Comparison of ENCODE assay signal across 9 mouse cellular contexts in the genomic region with DNA sequence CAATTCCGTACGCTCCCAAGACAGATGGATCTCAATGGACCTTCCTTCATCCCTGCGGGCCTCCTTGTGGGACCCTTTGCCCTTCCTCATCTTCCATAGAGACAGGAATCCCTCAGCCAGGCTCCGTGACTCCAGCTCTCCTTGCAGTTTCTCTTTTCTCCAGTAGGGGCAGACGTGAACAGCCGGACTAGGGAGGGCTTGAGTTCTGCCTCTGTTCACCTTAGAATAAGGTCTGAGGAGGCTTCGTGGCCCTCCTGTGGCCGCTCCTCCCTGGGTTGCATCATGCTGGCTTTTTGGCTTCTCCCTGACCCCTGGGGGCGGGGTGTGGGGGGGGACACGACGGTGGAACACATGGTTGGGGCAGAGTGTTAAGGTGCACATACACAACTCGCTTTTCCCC.
DNase-seq lines count a peak whose midpoint lies in the region; ATAC-seq and TF ChIP-seq lines count a peak whose summit lies in the region.
"Had no signal": no experiment of that assay in that cellular context is flagged by ENCODE, and none has a peak within 500 bp of the region (broad histone marks: within the 10 kb centered on the region; RNA-seq: fewer than 3 reads in every experiment).

No protein-coding gene starts in this region.

- H3K9me3 ChIP-seq in intestine, postnatal 0 days (ENCODE audit: control insufficient read depth), result no peaks in the 10 kb centered on the region
- H3K9me3 ChIP-seq in liver, embryonic 11.5 days (ENCODE audit: control insufficient read depth, low read length), result no peaks in the 10 kb centered on the region
- H3K9me3 ChIP-seq in neural tube, embryonic 12.5 days, result no peaks in the 10 kb centered on the region

- peak; percentile 83 for TF ChIP-seq CTCF in left cerebral cortex, adult 2 months (IDR thresholded peaks at IDR 0.05)
- TF ChIP-seq CTCF in cerebellum, adult 2 months (IDR thresholded peaks at IDR 0.05; ENCODE audit: borderline replicate concordance, insufficient read depth, low read depth, low read length), result peak; percentile 88
- peak; percentile 87 for TF ChIP-seq CTCF in intestine, postnatal 0 days (IDR thresholded peaks at IDR 0.05; ENCODE audit: low read depth)

- H3K4me2 ChIP-seq in intestine, postnatal 0 days (replicated peaks; ENCODE audit: low read depth), result no peak overlapping the region
- H3K4me2 ChIP-seq in liver, embryonic 11.5 days, result no peak overlapping the region
- no peak overlapping the region for H3K4me2 ChIP-seq in neural tube, embryonic 12.5 days (replicated peaks)

- 19% methylated on average over 12 of the region's 12 CpGs for WGBS in cerebellum, adult 2 months
- 31% methylated on average over 12 of the region's 12 CpGs for WGBS in intestine, postnatal 0 days
- 27% methylated on average over 12 of the region's 12 CpGs for WGBS in liver, embryonic 11.5 days
- 28% methylated on average over 12 of the region's 12 CpGs for WGBS in neural tube, embryonic 12.5 days

- DNase-seq in left cerebral cortex, adult 2 months (ENCODE audit: extremely low spot score in 1 of 2, low spot score in 2 of 2), result peak; percentile 58 to 74
- no peak for DNase-seq in left cerebral cortex, adult 11 months (ENCODE audit: low spot score)
- peak; percentile 69 to 78 for DNase-seq in cerebellum, adult 2 months
- DNase-seq in frontal cortex, postnatal 36 days (ENCODE audit: low spot score in 2 of 2), result peak; percentile 58 to 61
- peak; percentile 62 for DNase-seq in liver, embryonic 11.5 days (ENCODE audit: low spot score)
- DNase-seq in testis, postnatal 10 days (ENCODE audit: low spot score), result peak; percentile 75

- TF ChIP-seq POLR2A in cerebellum, adult 2 months (IDR thresholded peaks at IDR 0.05; ENCODE audit: borderline replicate concordance, insufficient read depth, low read length), result no peak

- no peak overlapping the region for H3K9ac ChIP-seq in intestine, postnatal 0 days (ENCODE audit: low read depth, low read length)
- no peak overlapping the region for H3K9ac ChIP-seq in liver, embryonic 11.5 days (ENCODE audit: low read depth, low read length)
- H3K9ac ChIP-seq in neural tube, embryonic 12.5 days, result no peak overlapping the region

- no peaks in the 10 kb centered on the region for H3K4me1 ChIP-seq in cerebellum, adult 2 months (ENCODE audit: control insufficient read depth, insufficient read depth, low read length)
- no peaks in the 10 kb centered on the region for H3K4me1 ChIP-seq in intestine, postnatal 0 days (replicated peaks; ENCODE audit: control insufficient read depth, insufficient read depth, low read length)
- no peaks in the 10 kb centered on the region for H3K4me1 ChIP-seq in liver, embryonic 11.5 days (replicated peaks; ENCODE audit: control insufficient read depth, insufficient read depth, low read length)
- no peaks in the 10 kb centered on the region for H3K4me1 ChIP-seq in neural tube, embryonic 12.5 days

- intact Hi-C loops in left cerebral cortex, adult 2 months (cut with DNase I), result no loop called here

- ATAC-seq in intestine, postnatal 0 days, result no peak
- no peak for ATAC-seq in liver, embryonic 11.5 days (replicated peaks; ENCODE audit: low FRiP score)
- 0 out of 2 replicates have a peak, but pooled peaks have one; percentile 7 for ATAC-seq in neural tube, embryonic 12.5 days (ENCODE audit: low FRiP score, low read depth)

- H3K4me3 ChIP-seq in left cerebral cortex, adult 2 months, result no peak overlapping the region
- no peak overlapping the region for H3K4me3 ChIP-seq in cerebellum, adult 2 months (replicated peaks; ENCODE audit: insufficient read depth, low read depth, low read length)
- H3K4me3 ChIP-seq in intestine, postnatal 0 days (ENCODE audit: low read depth, low read length), result no peak overlapping the region
- no peak overlapping the region for H3K4me3 ChIP-seq in liver, embryonic 11.5 days (ENCODE audit: low read depth, low read length)
- H3K4me3 ChIP-seq in neural tube, embryonic 12.5 days, result no peak overlapping the region
- H3K4me3 ChIP-seq: megakaryocyte, embryonic 14.5 days had no signal

- no peaks in the 10 kb centered on the region for H3K36me3 ChIP-seq in intestine, postnatal 0 days (ENCODE audit: control insufficient read depth, insufficient read depth)
- no peaks in the 10 kb centered on the region for H3K36me3 ChIP-seq in liver, embryonic 11.5 days (ENCODE audit: control insufficient read depth, insufficient read depth, low read length)
- H3K36me3 ChIP-seq in neural tube, embryonic 12.5 days, result no peaks in the 10 kb centered on the region

- H3K27me3 ChIP-seq in cerebellum, adult 2 months (ENCODE audit: control insufficient read depth, insufficient read depth, low read length), result no peaks in the 10 kb centered on the region
- H3K27me3 ChIP-seq in intestine, postnatal 0 days (replicated peaks; ENCODE audit: control insufficient read depth, insufficient read depth, low read length), result no peaks in the 10 kb centered on the region
- H3K27me3 ChIP-seq in liver, embryonic 11.5 days (replicated peaks; ENCODE audit: control insufficient read depth, insufficient read depth, low read length), result no peaks in the 10 kb centered on the region
- no peaks in the 10 kb centered on the region for H3K27me3 ChIP-seq in neural tube, embryonic 12.5 days (replicated peaks)

- H3K27ac ChIP-seq in left cerebral cortex, adult 2 months, result no peak overlapping the region
- no peak overlapping the region for H3K27ac ChIP-seq in cerebellum, adult 2 months (ENCODE audit: insufficient read depth, low read length)
- H3K27ac ChIP-seq in intestine, postnatal 0 days (ENCODE audit: low read depth, low read length), result no peak overlapping the region
- no peak overlapping the region for H3K27ac ChIP-seq in liver, embryonic 11.5 days (ENCODE audit: low read depth, low read length)
- no peak overlapping the region for H3K27ac ChIP-seq in neural tube, embryonic 12.5 days
